Mouse (Mus musculus): ENCODE data around the gene Cbx1. TPM values are rescaled to one million over a fixed set of nuclear protein-coding genes. Genes with fewer than 3 reads are reported as not detected.
A peak's percentile ranks its signal among the peaks of the same experiment; 100 is the strongest.

Gene Cbx1
- total RNA-seq, 1 experiment = 153 TPM

DNA sequence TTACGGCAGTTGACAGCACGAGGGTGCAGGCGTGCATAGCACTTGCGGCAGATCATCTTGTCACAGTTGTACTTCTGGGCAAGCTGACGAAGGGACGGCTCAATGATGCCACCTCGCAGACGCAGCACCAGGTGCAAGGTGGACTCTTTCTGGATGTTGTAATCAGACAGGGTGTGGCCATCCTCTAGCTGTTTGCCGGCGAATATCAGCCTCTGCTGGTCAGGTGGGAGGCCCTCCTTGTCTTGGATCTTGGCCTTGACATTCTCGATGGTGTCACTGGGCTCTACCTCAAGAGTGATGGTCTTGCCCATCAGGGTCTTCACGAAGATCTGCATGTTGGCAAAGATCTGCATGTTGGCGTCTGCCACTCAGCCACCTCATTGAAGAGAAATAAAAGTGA, 6.6 kb downstream of the Cbx1 start:
- H3K4me1 ChIP-seq (ENCODE audit: control insufficient read depth in 2 of 2, insufficient read depth in 2 of 2, low read length in 2 of 2, poor library complexity in 1 of 2) = peaks cover 13 to 14% of the 10 kb centered on the region in 2 experiments; a peak in 3 of 4 replicates
- in situ Hi-C loops (cut with MboI; ENCODE audit: low sequenced_read_pairs in 2 of 2, unreplicated experiment in 2 of 2) = no loop called here
- peaks cover 19% of the 10 kb centered on the region for H3K36me3 ChIP-seq (ENCODE audit: control insufficient read depth, insufficient read depth, low read length, poor library complexity, severe bottlenecking)
- peak overlapping the region in 1 of 2 experiments; percentile 31; a peak in 2 of 4 replicates for H3K4me3 ChIP-seq (ENCODE audit: insufficient read depth in 1 of 2, low read depth in 1 of 2, low read length in 2 of 2, poor library complexity in 1 of 2, severe bottlenecking in 1 of 2)
- no peak for DNase-seq (ENCODE audit: low read depth, low spot score)
- no peaks in the 10 kb centered on the region for H3K9me3 ChIP-seq (ENCODE audit: control insufficient read depth, insufficient read depth, low read depth, low read length)
- H3K27ac ChIP-seq (ENCODE audit: insufficient read depth, low read depth, low read length, poor library complexity, severe bottlenecking) = peak overlapping the region; percentile 50
- no peak overlapping the region for H3K9ac ChIP-seq (ENCODE audit: insufficient read depth, low read depth, low read length, poor library complexity, severe bottlenecking)
- TF ChIP-seq HCFC1 (IDR thresholded peaks at IDR 0.05; ENCODE audit: borderline replicate concordance, insufficient read depth, low read length) = no peak
- no peak for TF ChIP-seq CHD2 (IDR thresholded peaks at IDR 0.05; ENCODE audit: low read depth, low read length)
- TF ChIP-seq MAFK (IDR thresholded peaks at IDR 0.05; ENCODE audit: insufficient read depth, low read depth, low read length) = no peak
- TF ChIP-seq ZNF384 (IDR thresholded peaks at IDR 0.05; ENCODE audit: low read depth, low read length) = no peak
- no peak for TF ChIP-seq ZC3H11A (IDR thresholded peaks at IDR 0.05; ENCODE audit: borderline replicate concordance, low read depth, low read length)

DNA sequence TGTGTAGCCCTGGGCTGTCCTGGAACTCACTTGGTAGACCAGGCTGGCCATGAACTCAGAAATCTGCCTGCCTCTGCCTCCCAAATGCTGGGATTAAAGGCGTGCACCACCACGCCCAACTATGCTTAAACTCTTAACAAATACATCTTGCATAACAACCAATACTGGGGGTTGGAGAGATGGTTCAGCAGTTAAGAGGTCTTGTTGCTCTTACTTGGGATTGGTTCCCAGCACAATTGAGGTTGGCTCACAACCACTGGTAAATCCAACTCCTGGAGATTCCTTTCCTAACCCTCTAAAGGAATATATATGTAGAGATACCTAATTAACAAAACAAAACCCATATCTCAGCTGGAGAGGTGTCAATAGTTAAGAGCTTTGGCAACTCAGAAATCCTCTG, 7.2 kb downstream of the Cbx1 start:
- Histone ChIP-seq H3K36me3 (ENCODE audit: control insufficient read depth, insufficient read depth, low read length, poor library complexity, severe bottlenecking) (peaks cover 21% of the 10 kb centered on the region), H3K27ac (ENCODE audit: insufficient read depth, low read depth, low read length, poor library complexity, severe bottlenecking) (no peak overlapping the region; the same call in 1 of the 2 replicates), H3K4me3 (ENCODE audit: insufficient read depth in 1 of 2, low read depth in 1 of 2, low read length in 2 of 2, poor library complexity in 1 of 2, severe bottlenecking in 1 of 2) (no peak overlapping the region), H3K9ac (ENCODE audit: insufficient read depth, low read depth, low read length, poor library complexity, severe bottlenecking) (no peak overlapping the region), H3K9me3 (ENCODE audit: control insufficient read depth, insufficient read depth, low read depth, low read length) (no peaks in the 10 kb centered on the region), H3K4me1 (ENCODE audit: control insufficient read depth in 2 of 2, insufficient read depth in 2 of 2, low read length in 2 of 2, poor library complexity in 1 of 2) (peaks cover 13 to 14% of the 10 kb centered on the region in 2 experiments; a peak in 3 of 4 replicates)
- in situ Hi-C loops (cut with MboI; ENCODE audit: low sequenced_read_pairs in 2 of 2, unreplicated experiment in 2 of 2) = no loop called here
- TF ChIP-seq ZNF384 (IDR thresholded peaks at IDR 0.05; ENCODE audit: low read depth, low read length) (no peak; the same call in 1 of the 2 replicates), HCFC1 (IDR thresholded peaks at IDR 0.05; ENCODE audit: borderline replicate concordance, insufficient read depth, low read length) (no peak), ZC3H11A (IDR thresholded peaks at IDR 0.05; ENCODE audit: borderline replicate concordance, low read depth, low read length) (no peak), CHD2 (IDR thresholded peaks at IDR 0.05; ENCODE audit: low read depth, low read length) (no peak), MAFK (IDR thresholded peaks at IDR 0.05; ENCODE audit: insufficient read depth, low read depth, low read length) (no peak)
- DNase-seq (ENCODE audit: low read depth, low spot score) = no peak

DNA sequence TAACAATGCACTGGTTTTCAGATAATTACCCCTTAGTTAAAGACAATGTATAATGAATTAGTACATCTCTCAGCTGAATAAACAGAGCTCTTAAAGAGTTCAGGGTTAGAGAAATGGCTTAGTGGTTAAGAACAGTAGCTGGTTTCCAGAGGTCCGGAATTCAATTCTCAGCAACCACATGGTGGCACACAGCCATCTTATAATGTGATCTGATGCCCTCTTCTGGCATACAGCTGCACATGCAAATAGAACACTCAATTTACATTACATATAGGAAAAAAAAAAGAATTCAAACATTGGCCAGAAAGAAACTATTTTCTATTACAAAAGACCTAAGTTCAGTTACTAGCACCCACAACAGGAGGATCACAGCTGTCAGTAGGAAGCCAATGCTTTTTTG, 7.7 kb downstream of the Cbx1 start:
- H3K36me3 ChIP-seq (ENCODE audit: control insufficient read depth, insufficient read depth, low read length, poor library complexity, severe bottlenecking) = peaks cover 22% of the 10 kb centered on the region
- TF ChIP-seq HCFC1 (IDR thresholded peaks at IDR 0.05; ENCODE audit: borderline replicate concordance, insufficient read depth, low read length) = no peak
- no peak for TF ChIP-seq CHD2 (IDR thresholded peaks at IDR 0.05; ENCODE audit: low read depth, low read length)
- no peak for TF ChIP-seq ZNF384 (IDR thresholded peaks at IDR 0.05; ENCODE audit: low read depth, low read length)
- TF ChIP-seq ZC3H11A (IDR thresholded peaks at IDR 0.05; ENCODE audit: borderline replicate concordance, low read depth, low read length) = no peak
- no peak for TF ChIP-seq MAFK (IDR thresholded peaks at IDR 0.05; ENCODE audit: insufficient read depth, low read depth, low read length)
- no peak overlapping the region for H3K9ac ChIP-seq (ENCODE audit: insufficient read depth, low read depth, low read length, poor library complexity, severe bottlenecking)
- peaks cover 13 to 14% of the 10 kb centered on the region in 2 experiments; a peak in 3 of 4 replicates for H3K4me1 ChIP-seq (ENCODE audit: control insufficient read depth in 2 of 2, insufficient read depth in 2 of 2, low read length in 2 of 2, poor library complexity in 1 of 2)
- H3K9me3 ChIP-seq (ENCODE audit: control insufficient read depth, insufficient read depth, low read depth, low read length) = no peaks in the 10 kb centered on the region
- DNase-seq (ENCODE audit: low read depth, low spot score) = no peak
- in situ Hi-C loops (cut with MboI; ENCODE audit: low sequenced_read_pairs in 2 of 2, unreplicated experiment in 2 of 2) = no loop called here
- no peak overlapping the region; the same call in 1 of the 2 replicates for H3K27ac ChIP-seq (ENCODE audit: insufficient read depth, low read depth, low read length, poor library complexity, severe bottlenecking)
- H3K4me3 ChIP-seq (ENCODE audit: insufficient read depth in 1 of 2, low read depth in 1 of 2, low read length in 2 of 2, poor library complexity in 1 of 2, severe bottlenecking in 1 of 2) = no peak overlapping the region

DNA sequence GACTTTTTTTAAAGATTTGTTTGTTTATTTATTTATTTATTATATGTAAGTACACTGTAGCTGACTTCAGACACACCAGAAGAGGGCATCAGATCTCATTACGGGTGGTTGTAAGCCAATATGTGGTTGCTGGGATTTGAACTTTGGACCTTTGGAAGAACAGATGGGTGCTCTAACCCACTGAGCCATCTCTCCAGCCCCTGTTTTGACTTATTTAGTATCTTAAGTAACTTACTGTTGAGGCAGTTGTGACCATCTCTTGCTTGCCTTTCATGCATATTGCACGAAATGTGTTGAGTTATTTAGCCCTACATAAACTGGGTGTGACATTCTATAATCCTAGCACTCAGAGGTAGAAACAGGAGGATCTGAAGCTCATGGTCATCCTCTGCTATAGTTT, 10.6 kb downstream of the Cbx1 start:
- DNase-seq (ENCODE audit: low read depth, low spot score) = no peak
- peaks cover 1 to 15% of the 10 kb centered on the region in 2 experiments; a peak in 3 of 4 replicates for H3K4me1 ChIP-seq (ENCODE audit: control insufficient read depth in 2 of 2, insufficient read depth in 2 of 2, low read length in 2 of 2, poor library complexity in 1 of 2)
- no peak overlapping the region for H3K9ac ChIP-seq (ENCODE audit: insufficient read depth, low read depth, low read length, poor library complexity, severe bottlenecking)
- no peak overlapping the region for H3K27ac ChIP-seq (ENCODE audit: insufficient read depth, low read depth, low read length, poor library complexity, severe bottlenecking)
- H3K36me3 ChIP-seq (ENCODE audit: control insufficient read depth, insufficient read depth, low read length, poor library complexity, severe bottlenecking) = peaks cover 41% of the 10 kb centered on the region
- in situ Hi-C loops (cut with MboI; ENCODE audit: low sequenced_read_pairs in 2 of 2, unreplicated experiment in 2 of 2) = no loop called here
- H3K9me3 ChIP-seq (ENCODE audit: control insufficient read depth, insufficient read depth, low read depth, low read length) = no peaks in the 10 kb centered on the region
- H3K4me3 ChIP-seq (ENCODE audit: insufficient read depth in 1 of 2, low read depth in 1 of 2, low read length in 2 of 2, poor library complexity in 1 of 2, severe bottlenecking in 1 of 2) = no peak overlapping the region
- TF ChIP-seq ZC3H11A (IDR thresholded peaks at IDR 0.05; ENCODE audit: borderline replicate concordance, low read depth, low read length) (no peak), CHD2 (IDR thresholded peaks at IDR 0.05; ENCODE audit: low read depth, low read length) (no peak), HCFC1 (IDR thresholded peaks at IDR 0.05; ENCODE audit: borderline replicate concordance, insufficient read depth, low read length) (no peak), ZNF384 (IDR thresholded peaks at IDR 0.05; ENCODE audit: low read depth, low read length) (no peak), MAFK (IDR thresholded peaks at IDR 0.05; ENCODE audit: insufficient read depth, low read depth, low read length) (no peak)

All from ES-E14 (cell line).